Mouse (Mus musculus) gastrocnemius, postnatal 36 days (tissue): Measurements from ENCODE around the gene Uchl3. TPM values are rescaled to one million over a fixed set of nuclear protein-coding genes. Genes with fewer than 3 reads are reported as not detected.

ENCODE experiments used
- DNase-seq, 2 experiments: peaks; one replicate each; pipeline ENCODE4 v3.0.0; 2022
- intact Hi-C: fragments of 180-260 bp; cut with DNase I; formaldehyde crosslinking; loops from one replicate; pipeline ENCODE4 v1.15.1; 2025
- total RNA-seq, 2 experiments: library from RNA; stranded (reverse); gene quantifications; 2 replicates each; pipeline ENCODE4 v1.2.3; 2021

The Uchl3 gene
- total RNA-seq, 2 experiments from 2014 or later, result 25.2 to 28.1 TPM

GRCm38 (mm10) chr14:101661654-101662412, 8.1 kb downstream of the Uchl3 start:
- DNase-seq, result no peak

GRCm38 (mm10) chr14:101664274-101664673, 10.5 kb downstream of the Uchl3 start:
- intact Hi-C loops, result no loop called here
- DNase-seq, result no peak

More at GRCm38 (mm10) chr14:101661654-101662412, 8.1 kb downstream of the Uchl3 start:
- intact Hi-C loops, result no loop called here

- intact Hi-C loops, result no loop called here
- DNase-seq, result no peak
These were observed 12.3 kb downstream of the Uchl3 start for GRCm38 (mm10) chr14:101666056-101666455.

- DNase-seq, result no peak
- intact Hi-C loops, result no loop called here
These were observed 12.8 kb downstream of the Uchl3 start for GRCm38 (mm10) chr14:101666536-101666935.

GRCm38 (mm10) chr14:101668626-101669025, 14.9 kb downstream of the Uchl3 start:
- intact Hi-C loops, result no loop called here

GRCm38 (mm10) chr14:101672226-101672625, 18.5 kb downstream of the Uchl3 start:
- no peak for DNase-seq
- intact Hi-C loops, result no loop called here

More at GRCm38 (mm10) chr14:101668626-101669025, 14.9 kb downstream of the Uchl3 start:
- no peak for DNase-seq

- intact Hi-C loops, result no loop called here
- no peak for DNase-seq
These were observed 33.9 kb downstream of the Uchl3 start for GRCm38 (mm10) chr14:101687696-101688095.

- intact Hi-C loops, result no loop called here
- no peak for DNase-seq
These were observed 34.6 kb downstream of the Uchl3 start for GRCm38 (mm10) chr14:101688406-101688805.

GRCm38 (mm10) chr14:101704479-101704878, 50.7 kb downstream of the Uchl3 start:
- intact Hi-C loops, result no loop called here
- no peak for DNase-seq

- intact Hi-C loops, result no loop called here
- DNase-seq, result no peak
These were observed 53.3 kb downstream of the Uchl3 start for GRCm38 (mm10) chr14:101707088-101707487.

GRCm38 (mm10) chr14:101714414-101714813, 60.6 kb downstream of the Uchl3 start:
- DNase-seq, result no peak
- intact Hi-C loops, result no loop called here

- intact Hi-C loops, result no loop called here
These were observed 75.6 kb downstream of the Uchl3 start, which contains the start of the genes Gm9922 and Lmo7 for GRCm38 (mm10) chr14:101729237-101729971. TSS of gene Gm9922 (minus strand) at chr14:101729814. TSS of gene Lmo7 (plus strand) at chr14:101729957.

GRCm38 (mm10) chr14:101729972-101730692, 76.4 kb downstream of the Uchl3 start:
- intact Hi-C loops, result no loop called here
- DNase-seq, result no peak

More at GRCm38 (mm10) chr14:101729237-101729971, 75.6 kb downstream of the Uchl3 start, which contains the start of the genes Gm9922 and Lmo7:
- peak; percentile 60 to 72 for DNase-seq

GRCm38 (mm10) chr14:101733542-101734303, 80.0 kb downstream of the Uchl3 start:
- intact Hi-C loops, result no loop called here
- DNase-seq, result no peak

GRCm38 (mm10) chr14:101737501-101737900, 83.7 kb downstream of the Uchl3 start:
- intact Hi-C loops, result no loop called here
- DNase-seq, result no peak

Other genes starting within 250 kb of the Uchl3 start
- gene Tbc1d4, start 44.8 kb upstream of the Uchl3 start, total RNA-seq, result 10 to 100 TPM; 19.0 to 31.3 TPM
- gene Commd6, start 13.3 kb upstream of the Uchl3 start, total RNA-seq, result 10 to 100 TPM in 1 of 2 experiments, 1 to 10 TPM in 1; 9.5 to 14.2 TPM
- gene Gm9922, start 75.8 kb downstream of the Uchl3 start, total RNA-seq, result not detected
- 10 to 100 TPM; 50.4 to 65.3 TPM for gene Lmo7, start 76.0 kb downstream of the Uchl3 start, total RNA-seq